Mouse (Mus musculus): ENCODE data around the gene Zbtb20. TPM values are rescaled to one million over a fixed set of nuclear protein-coding genes. Genes with fewer than 3 reads are reported as not detected.

The Zbtb20 gene
- polyA plus RNA-seq, 1 experiment from 2014 or later = 44.1 TPM

DNA sequence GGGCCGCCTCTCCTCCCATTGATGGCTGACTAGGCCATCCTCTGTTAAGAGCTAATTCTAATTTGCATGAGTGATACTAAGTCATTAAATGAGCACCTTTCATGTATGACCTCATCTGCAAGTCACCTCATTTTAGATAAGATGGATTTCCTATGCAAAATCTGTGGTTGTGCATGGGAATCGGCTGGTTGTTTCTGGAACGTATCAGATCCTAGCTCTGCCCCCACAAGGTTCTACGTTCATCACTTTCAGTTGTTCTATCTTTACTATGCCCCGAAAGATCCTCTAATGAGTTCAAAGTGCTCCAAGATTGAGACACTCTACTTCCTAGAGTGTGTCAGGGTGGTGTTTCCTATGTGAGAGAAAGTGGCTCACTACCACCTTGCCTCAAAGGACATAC is 785.9 kb downstream of the Zbtb20 start:
- no peak overlapping the region for H3K9ac ChIP-seq (ENCODE audit: low read length)
- no peak overlapping the region for H3K4me2 ChIP-seq (ENCODE audit: low read depth)
- no peaks in the 10 kb centered on the region for H3K36me3 ChIP-seq (ENCODE audit: control insufficient read depth, insufficient read depth, low read length)
- DNase-seq (ENCODE audit: low spot score) (no peak), ATAC-seq (ENCODE audit: insufficient read depth, low FRiP score, low TSS enrichment) (no peak)
- no peak overlapping the region for H3K4me3 ChIP-seq (ENCODE audit: low read depth, low read length)
- 96% methylated on average over 5 of the region's 5 CpGs for WGBS
- no peak overlapping the region for H3K27ac ChIP-seq (ENCODE audit: low read depth, low read length)
- no peaks in the 10 kb centered on the region for H3K27me3 ChIP-seq (ENCODE audit: control insufficient read depth, insufficient read depth, low read length)
- no peaks in the 10 kb centered on the region for H3K9me3 ChIP-seq (ENCODE audit: control insufficient read depth, low read length)
- H3K4me1 ChIP-seq (ENCODE audit: control insufficient read depth, insufficient read depth, low read length) = no peaks in the 10 kb centered on the region

DNA sequence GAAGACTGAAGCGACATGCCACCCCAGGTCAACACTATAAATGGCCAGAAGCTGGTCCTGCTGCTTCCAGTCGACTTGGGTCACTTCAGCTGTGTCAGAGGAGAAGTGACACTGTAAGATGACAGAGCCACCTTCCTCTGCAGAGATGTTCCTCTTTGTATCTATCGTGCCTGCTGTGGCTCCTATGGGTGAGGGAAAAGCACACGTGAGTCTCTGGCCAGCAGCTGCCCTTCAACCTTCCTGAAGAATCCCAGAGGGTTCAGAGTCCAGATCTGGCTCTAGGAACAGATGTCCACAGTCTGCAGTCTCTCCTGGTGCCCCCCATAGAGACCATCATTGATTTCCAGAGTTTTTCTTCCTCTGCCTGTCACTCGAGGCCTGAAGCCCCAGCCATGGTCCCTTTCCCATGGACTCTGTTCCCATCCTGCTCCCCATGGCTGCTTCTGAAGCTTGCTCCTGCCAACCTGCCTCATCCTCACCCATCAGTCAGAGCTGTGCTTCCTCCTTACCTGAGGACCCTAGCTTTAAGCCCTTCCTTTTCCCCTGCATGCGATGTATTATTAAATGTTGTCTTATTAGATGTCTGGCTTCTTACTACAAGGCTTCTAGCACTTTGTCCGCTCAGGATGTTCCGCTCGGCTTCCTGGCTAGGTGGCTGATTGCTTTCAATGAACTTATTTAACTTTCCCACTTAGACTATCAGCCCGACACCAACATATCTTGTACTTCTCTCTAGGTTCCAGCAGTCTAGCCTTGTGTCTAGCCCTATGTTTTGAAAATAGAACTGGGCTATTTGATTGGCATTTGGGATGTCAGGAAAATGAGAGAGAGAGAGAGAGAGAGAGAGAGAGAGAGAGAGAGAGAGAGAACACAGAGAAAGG is 786.7 kb downstream of the Zbtb20 start:
- no peaks in the 10 kb centered on the region for H3K36me3 ChIP-seq (ENCODE audit: control insufficient read depth, insufficient read depth, low read length)
- no peak for ATAC-seq (ENCODE audit: insufficient read depth, low FRiP score, low TSS enrichment)
- 87% methylated on average over 10 of the region's 10 CpGs for WGBS

DNA sequence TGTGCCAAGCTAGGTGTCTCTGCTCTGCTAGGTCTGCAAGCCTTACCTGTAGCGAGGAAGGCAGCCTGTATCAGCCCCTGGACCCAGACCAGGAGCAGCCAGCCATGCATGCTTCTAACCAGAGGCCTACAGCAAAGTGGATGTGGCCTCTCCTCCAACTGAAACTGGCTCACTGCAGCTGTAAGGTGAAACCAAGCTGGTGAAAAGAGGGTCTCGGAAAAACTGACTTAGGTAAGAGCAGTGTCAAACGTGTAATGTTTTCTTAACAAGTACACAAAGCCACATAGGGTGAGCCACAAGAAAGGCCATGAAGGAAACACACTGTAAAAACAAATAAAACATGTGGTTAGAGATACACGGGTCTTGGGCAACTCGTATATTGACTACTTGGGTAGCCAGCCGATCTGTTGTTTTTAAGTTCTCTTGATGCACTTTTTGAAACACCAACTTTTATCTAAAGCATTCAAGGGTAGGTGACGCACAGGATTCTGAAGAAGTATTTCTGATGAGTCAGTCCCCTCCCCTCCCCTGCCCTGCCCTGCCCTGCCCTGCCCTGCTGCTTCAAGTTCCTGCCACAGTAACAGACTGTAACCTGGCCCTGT is 788.4 kb downstream of the Zbtb20 start, which contains the start of gene Tigit:
Tigit (minus strand) TSS at position 169 of the 602 bp plus-strand sequence.
- ATAC-seq (ENCODE audit: insufficient read depth, low FRiP score, low TSS enrichment) (no peak), DNase-seq (ENCODE audit: low spot score) (no peak)
- WGBS = 79% methylated on average over 7 of the region's 7 CpGs
- H3K4me1 ChIP-seq (ENCODE audit: control insufficient read depth, insufficient read depth, low read length) = no peaks in the 10 kb centered on the region
- no peaks in the 10 kb centered on the region for H3K9me3 ChIP-seq (ENCODE audit: control insufficient read depth, low read length)
- no peak within 1 kb of the TSS for H3K9ac ChIP-seq (ENCODE audit: low read length)
- no peak within 1 kb of the TSS for H3K27ac ChIP-seq (ENCODE audit: low read depth, low read length)
- no peak within 1 kb of the TSS for H3K4me2 ChIP-seq (ENCODE audit: low read depth)
- H3K27me3 ChIP-seq (ENCODE audit: control insufficient read depth, insufficient read depth, low read length) = no peaks in the 10 kb centered on the region
- no peaks in the 10 kb centered on the region for H3K36me3 ChIP-seq (ENCODE audit: control insufficient read depth, insufficient read depth, low read length)
- no peak within 1 kb of the TSS for H3K4me3 ChIP-seq (ENCODE audit: low read depth, low read length)

More for the DNA sequence above, 786.7 kb downstream of the Zbtb20 start:
- Histone ChIP-seq H3K9me3 (ENCODE audit: control insufficient read depth, low read length) (no peaks in the 10 kb centered on the region), H3K4me1 (ENCODE audit: control insufficient read depth, insufficient read depth, low read length) (no peaks in the 10 kb centered on the region), H3K4me2 (ENCODE audit: low read depth) (no peak overlapping the region), H3K27me3 (ENCODE audit: control insufficient read depth, insufficient read depth, low read length) (no peaks in the 10 kb centered on the region), H3K9ac (ENCODE audit: low read length) (no peak overlapping the region), H3K27ac (ENCODE audit: low read depth, low read length) (no peak overlapping the region), H3K4me3 (ENCODE audit: low read depth, low read length) (no peak overlapping the region)
- no peak for DNase-seq (ENCODE audit: low spot score)

GRCm38 (mm10) chr16:43664861-43665260 is 789.2 kb downstream of the Zbtb20 start:
- Histone ChIP-seq H3K4me2 (ENCODE audit: low read depth) (no peak overlapping the region), H3K9ac (ENCODE audit: low read length) (no peak overlapping the region), H3K27me3 (ENCODE audit: control insufficient read depth, insufficient read depth, low read length) (no peaks in the 10 kb centered on the region), H3K4me1 (ENCODE audit: control insufficient read depth, insufficient read depth, low read length) (no peaks in the 10 kb centered on the region), H3K36me3 (ENCODE audit: control insufficient read depth, insufficient read depth, low read length) (no peaks in the 10 kb centered on the region), H3K4me3 (ENCODE audit: low read depth, low read length) (no peak overlapping the region), H3K27ac (ENCODE audit: low read depth, low read length) (no peak overlapping the region), H3K9me3 (ENCODE audit: control insufficient read depth, low read length) (no peaks in the 10 kb centered on the region)
- no peak for DNase-seq (ENCODE audit: low spot score)
- ATAC-seq (ENCODE audit: insufficient read depth, low FRiP score, low TSS enrichment) = no peak

- Histone ChIP-seq H3K27me3 (ENCODE audit: control insufficient read depth, insufficient read depth, low read length) (no peaks in the 10 kb centered on the region), H3K9me3 (ENCODE audit: control insufficient read depth, low read length) (no peaks in the 10 kb centered on the region), H3K4me2 (ENCODE audit: low read depth) (no peak overlapping the region), H3K9ac (ENCODE audit: low read length) (no peak overlapping the region), H3K36me3 (ENCODE audit: control insufficient read depth, insufficient read depth, low read length) (no peaks in the 10 kb centered on the region), H3K4me3 (ENCODE audit: low read depth, low read length) (no peak overlapping the region), H3K4me1 (ENCODE audit: control insufficient read depth, insufficient read depth, low read length) (no peaks in the 10 kb centered on the region), H3K27ac (ENCODE audit: low read depth, low read length) (no peak overlapping the region)
- ATAC-seq (ENCODE audit: insufficient read depth, low FRiP score, low TSS enrichment) = no peak
- 98% methylated on average over 3 of the region's 3 CpGs for WGBS
- no peak for DNase-seq (ENCODE audit: low spot score)
Measured at GRCm38 (mm10) chr16:43668294-43668693, 792.6 kb downstream of the Zbtb20 start.

DNA sequence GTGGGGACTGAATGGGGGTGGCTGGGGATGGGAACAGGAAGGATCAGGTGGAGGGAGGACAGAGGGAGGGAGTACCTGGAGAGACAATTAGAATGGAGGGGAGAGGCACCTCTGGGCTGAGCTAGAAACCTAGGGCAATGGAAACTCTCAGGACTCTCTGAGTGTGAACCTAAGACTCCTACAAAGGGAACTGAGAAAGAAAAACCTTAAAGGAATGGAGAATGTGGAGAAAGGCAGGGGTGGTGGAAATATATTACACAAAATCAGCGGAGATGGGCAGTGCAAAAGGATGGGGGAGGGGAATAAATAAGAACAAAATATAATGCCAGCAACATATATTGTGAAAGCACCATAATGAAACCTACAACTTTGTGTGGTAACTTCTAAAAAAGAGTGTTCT is 796.3 kb downstream of the Zbtb20 start:
- no peaks in the 10 kb centered on the region for H3K4me1 ChIP-seq (ENCODE audit: control insufficient read depth, insufficient read depth, low read length)
- H3K27ac ChIP-seq (ENCODE audit: low read depth, low read length) = no peak overlapping the region
- ATAC-seq (ENCODE audit: insufficient read depth, low FRiP score, low TSS enrichment) = no peak
- no peak overlapping the region for H3K9ac ChIP-seq (ENCODE audit: low read length)
- H3K4me2 ChIP-seq (ENCODE audit: low read depth) = no peak overlapping the region
- H3K27me3 ChIP-seq (ENCODE audit: control insufficient read depth, insufficient read depth, low read length) = no peaks in the 10 kb centered on the region
- H3K36me3 ChIP-seq (ENCODE audit: control insufficient read depth, insufficient read depth, low read length) = no peaks in the 10 kb centered on the region
- no peak for DNase-seq (ENCODE audit: low spot score)
- H3K9me3 ChIP-seq (ENCODE audit: control insufficient read depth, low read length) = no peaks in the 10 kb centered on the region
- H3K4me3 ChIP-seq (ENCODE audit: low read depth, low read length) = no peak overlapping the region
- 85% methylated on average over 1 of the region's 1 CpGs for WGBS

DNA sequence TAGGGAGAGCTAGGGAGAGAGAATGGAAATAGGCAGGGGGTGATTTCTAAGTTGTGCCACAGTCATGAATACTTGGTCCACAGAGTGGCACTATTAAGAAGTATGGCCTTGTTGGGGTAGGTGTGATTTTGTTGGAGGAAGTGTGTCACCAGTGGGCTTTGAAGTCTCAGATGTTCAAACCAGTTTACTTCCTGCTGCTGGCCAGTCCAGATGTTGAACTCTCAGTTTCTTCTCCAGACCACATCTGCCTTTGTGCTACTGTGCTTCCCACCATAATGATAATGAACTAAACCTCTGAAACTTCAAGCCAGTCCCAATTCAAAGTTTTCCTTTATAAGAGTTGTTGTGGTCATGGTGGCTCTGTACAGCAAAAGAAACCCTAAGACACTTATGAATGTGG is 797.0 kb downstream of the Zbtb20 start:
- Histone ChIP-seq H3K27me3 (ENCODE audit: control insufficient read depth, insufficient read depth, low read length) (no peaks in the 10 kb centered on the region), H3K27ac (ENCODE audit: low read depth, low read length) (no peak overlapping the region), H3K4me2 (ENCODE audit: low read depth) (no peak overlapping the region), H3K36me3 (ENCODE audit: control insufficient read depth, insufficient read depth, low read length) (no peaks in the 10 kb centered on the region), H3K9ac (ENCODE audit: low read length) (no peak overlapping the region), H3K9me3 (ENCODE audit: control insufficient read depth, low read length) (no peaks in the 10 kb centered on the region), H3K4me1 (ENCODE audit: control insufficient read depth, insufficient read depth, low read length) (no peaks in the 10 kb centered on the region), H3K4me3 (ENCODE audit: low read depth, low read length) (no peak overlapping the region)
- ATAC-seq (ENCODE audit: insufficient read depth, low FRiP score, low TSS enrichment) (no peak), DNase-seq (ENCODE audit: low spot score) (no peak)

- no peak overlapping the region for H3K4me3 ChIP-seq (ENCODE audit: low read depth, low read length)
- no peak overlapping the region for H3K27ac ChIP-seq (ENCODE audit: low read depth, low read length)
- no peaks in the 10 kb centered on the region for H3K36me3 ChIP-seq (ENCODE audit: control insufficient read depth, insufficient read depth, low read length)
- H3K27me3 ChIP-seq (ENCODE audit: control insufficient read depth, insufficient read depth, low read length) = no peaks in the 10 kb centered on the region
- DNase-seq (ENCODE audit: low spot score) = no peak
- no peak overlapping the region for H3K4me2 ChIP-seq (ENCODE audit: low read depth)
- H3K9me3 ChIP-seq (ENCODE audit: control insufficient read depth, low read length) = no peaks in the 10 kb centered on the region
- 76% methylated on average over 3 of the region's 3 CpGs for WGBS
- H3K9ac ChIP-seq (ENCODE audit: low read length) = no peak overlapping the region
- no peaks in the 10 kb centered on the region for H3K4me1 ChIP-seq (ENCODE audit: control insufficient read depth, insufficient read depth, low read length)
- no peak for ATAC-seq (ENCODE audit: insufficient read depth, low FRiP score, low TSS enrichment)
Measured at GRCm38 (mm10) chr16:43674400-43674799, 798.7 kb downstream of the Zbtb20 start.

DNA sequence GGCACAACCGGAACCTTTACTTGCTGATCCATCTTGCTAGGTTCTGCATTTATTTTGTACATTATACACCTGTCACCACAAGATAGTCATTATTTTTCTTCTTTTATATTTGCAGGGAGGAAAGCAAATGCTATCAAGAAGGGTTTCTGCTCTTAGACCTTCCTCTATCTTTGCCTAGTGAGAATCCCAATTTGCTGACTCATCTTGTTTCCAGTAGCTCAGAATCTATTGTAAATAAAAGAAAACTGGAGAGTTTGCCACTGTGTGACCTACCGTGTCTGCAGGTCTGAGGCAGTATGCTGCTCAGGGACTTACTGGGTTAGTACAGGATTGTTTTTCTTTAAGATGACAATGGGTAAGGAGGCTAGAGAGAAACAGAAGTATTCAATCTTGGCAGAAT is 812.3 kb downstream of the Zbtb20 start:
- H3K9ac ChIP-seq (ENCODE audit: low read length) = no peak overlapping the region
- no peak overlapping the region for H3K27ac ChIP-seq (ENCODE audit: low read depth, low read length)
- H3K9me3 ChIP-seq (ENCODE audit: control insufficient read depth, low read length) = no peaks in the 10 kb centered on the region
- ATAC-seq (ENCODE audit: insufficient read depth, low FRiP score, low TSS enrichment) (no peak), DNase-seq (ENCODE audit: low spot score) (no peak)
- WGBS = 89% methylated on average over 2 of the region's 2 CpGs
- H3K4me1 ChIP-seq (ENCODE audit: control insufficient read depth, insufficient read depth, low read length) = no peaks in the 10 kb centered on the region
- H3K4me2 ChIP-seq (ENCODE audit: low read depth) = no peak overlapping the region
- H3K4me3 ChIP-seq (ENCODE audit: low read depth, low read length) = no peak overlapping the region
- H3K36me3 ChIP-seq (ENCODE audit: control insufficient read depth, insufficient read depth, low read length) = no peaks in the 10 kb centered on the region
- H3K27me3 ChIP-seq (ENCODE audit: control insufficient read depth, insufficient read depth, low read length) = no peaks in the 10 kb centered on the region

Data from neural tube, embryonic 11.5 days (tissue).